Mouse (Mus musculus): ENCODE data around the gene Tph2. TPM values are rescaled to one million over a fixed set of nuclear protein-coding genes. Genes with fewer than 3 reads are reported as not detected.

The Tph2 gene
- polyA plus RNA-seq, 1 experiment from 2014 or later = not detected

GRCm38 (mm10) chr10:115160289-115160688 lies 24.5 kb downstream of the Tph2 start:
- 75% methylated on average over 5 of the region's 5 CpGs for WGBS
- ATAC-seq (ENCODE audit: low FRiP score, low TSS enrichment) (no peak), DNase-seq (ENCODE audit: low spot score) (no peak)
- H3K4me2 ChIP-seq (replicated peaks; ENCODE audit: low read depth) = no peak overlapping the region
- no peaks in the 10 kb centered on the region for H3K27me3 ChIP-seq (ENCODE audit: control insufficient read depth, insufficient read depth, low read length)
- H3K36me3 ChIP-seq (ENCODE audit: control insufficient read depth, insufficient read depth, low read length) = no peaks in the 10 kb centered on the region
- H3K27ac ChIP-seq (replicated peaks) = no peak overlapping the region
- H3K4me3 ChIP-seq (ENCODE audit: low read depth, low read length) = no peak overlapping the region
- H3K9me3 ChIP-seq (ENCODE audit: control insufficient read depth, low read length) = no peaks in the 10 kb centered on the region
- H3K4me1 ChIP-seq (replicated peaks; ENCODE audit: control insufficient read depth, insufficient read depth) = no peaks in the 10 kb centered on the region
- no peak overlapping the region for H3K9ac ChIP-seq (ENCODE audit: low read length)
- TF ChIP-seq CTCF (IDR thresholded peaks at IDR 0.05; ENCODE audit: low read depth) (no peak), EP300 (optimal IDR thresholded peaks at IDR 0.05) (no peak)

GRCm38 (mm10) chr10:115147308-115147707 lies 37.5 kb downstream of the Tph2 start:
- Histone ChIP-seq H3K27ac (replicated peaks) (no peak overlapping the region), H3K9ac (ENCODE audit: low read length) (no peak overlapping the region), H3K9me3 (ENCODE audit: control insufficient read depth, low read length) (no peaks in the 10 kb centered on the region), H3K4me1 (replicated peaks; ENCODE audit: control insufficient read depth, insufficient read depth) (no peaks in the 10 kb centered on the region), H3K27me3 (ENCODE audit: control insufficient read depth, insufficient read depth, low read length) (no peaks in the 10 kb centered on the region), H3K36me3 (ENCODE audit: control insufficient read depth, insufficient read depth, low read length) (no peaks in the 10 kb centered on the region), H3K4me3 (ENCODE audit: low read depth, low read length) (no peak overlapping the region), H3K4me2 (replicated peaks; ENCODE audit: low read depth) (no peak overlapping the region)
- DNase-seq (ENCODE audit: low spot score) = no peak
- no peak for ATAC-seq (ENCODE audit: low FRiP score, low TSS enrichment)
- WGBS = 63% methylated on average over 5 of the region's 5 CpGs
- TF ChIP-seq EP300 (optimal IDR thresholded peaks at IDR 0.05) (no peak), CTCF (IDR thresholded peaks at IDR 0.05; ENCODE audit: low read depth) (peak; percentile 62)

- Histone ChIP-seq H3K27ac (replicated peaks) (no peak overlapping the region), H3K27me3 (ENCODE audit: control insufficient read depth, insufficient read depth, low read length) (no peaks in the 10 kb centered on the region), H3K4me3 (ENCODE audit: low read depth, low read length) (no peak overlapping the region), H3K4me2 (replicated peaks; ENCODE audit: low read depth) (no peak overlapping the region), H3K36me3 (ENCODE audit: control insufficient read depth, insufficient read depth, low read length) (no peaks in the 10 kb centered on the region), H3K9ac (ENCODE audit: low read length) (no peak overlapping the region), H3K9me3 (ENCODE audit: control insufficient read depth, low read length) (no peaks in the 10 kb centered on the region), H3K4me1 (replicated peaks; ENCODE audit: control insufficient read depth, insufficient read depth) (no peaks in the 10 kb centered on the region)
- TF ChIP-seq EP300 (optimal IDR thresholded peaks at IDR 0.05) (no peak), CTCF (IDR thresholded peaks at IDR 0.05; ENCODE audit: low read depth) (no peak)
- DNase-seq (ENCODE audit: low spot score) (no peak), ATAC-seq (ENCODE audit: low FRiP score, low TSS enrichment) (no peak)
- WGBS = 76% methylated on average over 8 of the region's 8 CpGs
Measured at GRCm38 (mm10) chr10:115146257-115146898, 38.4 kb downstream of the Tph2 start.

- Histone ChIP-seq H3K4me1 (replicated peaks; ENCODE audit: control insufficient read depth, insufficient read depth) (no peaks in the 10 kb centered on the region), H3K36me3 (ENCODE audit: control insufficient read depth, insufficient read depth, low read length) (no peaks in the 10 kb centered on the region), H3K9ac (ENCODE audit: low read length) (no peak overlapping the region), H3K4me3 (ENCODE audit: low read depth, low read length) (no peak overlapping the region), H3K27me3 (ENCODE audit: control insufficient read depth, insufficient read depth, low read length) (no peaks in the 10 kb centered on the region), H3K4me2 (replicated peaks; ENCODE audit: low read depth) (no peak overlapping the region), H3K9me3 (ENCODE audit: control insufficient read depth, low read length) (no peaks in the 10 kb centered on the region), H3K27ac (replicated peaks) (no peak overlapping the region)
- TF ChIP-seq CTCF (IDR thresholded peaks at IDR 0.05; ENCODE audit: low read depth) (no peak), EP300 (optimal IDR thresholded peaks at IDR 0.05) (no peak)
- 17% methylated on average over 5 of the region's 5 CpGs for WGBS
- ATAC-seq (ENCODE audit: low FRiP score, low TSS enrichment) (no peak), DNase-seq (ENCODE audit: low spot score) (no peak)
Measured at GRCm38 (mm10) chr10:115144542-115144941, 40.3 kb downstream of the Tph2 start.

GRCm38 (mm10) chr10:115143641-115144040 lies 41.2 kb downstream of the Tph2 start:
- no peaks in the 10 kb centered on the region for H3K4me1 ChIP-seq (replicated peaks; ENCODE audit: control insufficient read depth, insufficient read depth)
- H3K9ac ChIP-seq (ENCODE audit: low read length) = no peak overlapping the region
- no peak overlapping the region for H3K27ac ChIP-seq (replicated peaks)
- DNase-seq (ENCODE audit: low spot score) (peak; percentile 35), ATAC-seq (ENCODE audit: low FRiP score, low TSS enrichment) (no peak)
- no peak for TF ChIP-seq EP300 (optimal IDR thresholded peaks at IDR 0.05)
- TF ChIP-seq CTCF (IDR thresholded peaks at IDR 0.05; ENCODE audit: low read depth) = no peak
- 34% methylated on average over 6 of the region's 6 CpGs for WGBS
- H3K27me3 ChIP-seq (ENCODE audit: control insufficient read depth, insufficient read depth, low read length) = no peaks in the 10 kb centered on the region
- no peak overlapping the region for H3K4me2 ChIP-seq (replicated peaks; ENCODE audit: low read depth)
- H3K4me3 ChIP-seq (ENCODE audit: low read depth, low read length) = no peak overlapping the region
- H3K36me3 ChIP-seq (ENCODE audit: control insufficient read depth, insufficient read depth, low read length) = no peaks in the 10 kb centered on the region
- H3K9me3 ChIP-seq (ENCODE audit: control insufficient read depth, low read length) = no peaks in the 10 kb centered on the region

GRCm38 (mm10) chr10:115137016-115137415 lies 47.8 kb downstream of the Tph2 start:
- no peak for DNase-seq (ENCODE audit: low spot score)
- no peak overlapping the region for H3K4me3 ChIP-seq (ENCODE audit: low read depth, low read length)
- ATAC-seq (ENCODE audit: low FRiP score, low TSS enrichment) = no peak
- no peak overlapping the region for H3K4me2 ChIP-seq (replicated peaks; ENCODE audit: low read depth)
- no peaks in the 10 kb centered on the region for H3K36me3 ChIP-seq (ENCODE audit: control insufficient read depth, insufficient read depth, low read length)
- WGBS = 62% methylated on average over 6 of the region's 7 CpGs
- no peaks in the 10 kb centered on the region for H3K27me3 ChIP-seq (ENCODE audit: control insufficient read depth, insufficient read depth, low read length)
- no peaks in the 10 kb centered on the region for H3K9me3 ChIP-seq (ENCODE audit: control insufficient read depth, low read length)
- H3K9ac ChIP-seq (ENCODE audit: low read length) = no peak overlapping the region
- no peaks in the 10 kb centered on the region for H3K4me1 ChIP-seq (replicated peaks; ENCODE audit: control insufficient read depth, insufficient read depth)
- no peak overlapping the region for H3K27ac ChIP-seq (replicated peaks)
- TF ChIP-seq CTCF (IDR thresholded peaks at IDR 0.05; ENCODE audit: low read depth) (no peak), EP300 (optimal IDR thresholded peaks at IDR 0.05) (no peak)
